Mouse (Mus musculus) heart, postnatal 0 days (tissue): ENCODE measurements around the gene Gstt4. TPM values are rescaled to one million over a fixed set of nuclear protein-coding genes. Genes with fewer than 3 reads are reported as not detected.

Experiments
- ATAC-seq: fragments of 200-750 bp; cut with Nextera tagmentation; 2 replicates; pipeline ENCODE4 v1.8.0; 2017; ENCODE audit warnings: low read depth, moderate number of reproducible peaks, moderate library complexity; ENCODE audit not compliant: insufficient read depth
- DNase-seq: peaks from one replicate; pipeline ENCODE4 v3.0.0-alpha.2; 2016; ENCODE audit warnings: low spot score
- H3K27ac ChIP-seq: fragments of 300-500 bp; sonication (generic); 2 replicates; pipeline ENCODE4 v1.5.1; 2014; ENCODE audit warnings: low read depth, mild to moderate bottlenecking
- H3K27me3 ChIP-seq: fragments of 300-500 bp; sonication (generic); 2 replicates; pipeline ENCODE4 v1.6.1; 2014; ENCODE audit warnings: low read length, mixed read lengths; ENCODE audit not compliant: control insufficient read depth, insufficient read depth
- H3K36me3 ChIP-seq: fragments of 300-500 bp; sonication (generic); replicated peaks from 2 replicates; pipeline ENCODE4 v1.6.1; 2014; ENCODE audit warnings: low read length, mixed read lengths; ENCODE audit not compliant: control insufficient read depth, insufficient read depth
- H3K4me1 ChIP-seq: fragments of 300-500 bp; sonication (generic); 2 replicates; pipeline ENCODE4 v1.6.1; 2014; ENCODE audit warnings: antibody characterized with exemption; ENCODE audit not compliant: control insufficient read depth, insufficient read depth
- H3K4me2 ChIP-seq: fragments of 300-500 bp; sonication (generic); 2 replicates; pipeline ENCODE4 v1.6.1; 2014; ENCODE audit warnings: low read depth, mild to moderate bottlenecking, low read length, moderate library complexity
- H3K4me3 ChIP-seq: fragments of 300-500 bp; sonication (generic); 2 replicates; pipeline ENCODE4 v1.5.1; 2014; ENCODE audit warnings: low read depth, low read length
- H3K9ac ChIP-seq: fragments of 300-500 bp; sonication (generic); replicated peaks from 2 replicates; pipeline ENCODE4 v1.6.1; 2014; ENCODE audit warnings: low read depth, low read length, mixed read lengths
- H3K9me3 ChIP-seq: fragments of 300-500 bp; sonication (generic); replicated peaks from 2 replicates; pipeline ENCODE4 v1.6.1; 2016; ENCODE audit warnings: low read length; ENCODE audit not compliant: control insufficient read depth
- CTCF ChIP-seq: IDR thresholded peaks from 2 replicates; pipeline ENCODE4 v1.5.1; 2016; ENCODE audit warnings: antibody characterized with exemption, control low read depth, low read depth
- EP300 ChIP-seq: IDR thresholded peaks from 2 replicates; pipeline ENCODE4 v1.6.1; 2016; ENCODE audit warnings: antibody characterized with exemption, low read depth
- WGBS: fragments of 180-500 bp; shearing (Covaris S2); extraction: QIAGEN DNeasy Blood & Tissue Kit; methylation state at CpG from one replicate; pipeline ENCODE4 v1.1.7; 2014; 5-methylcytosine and 5-hydroxymethylcytosine counted together
- polyA plus RNA-seq: library from polyadenylated mRNA; unstranded; fragments of >200 nt; fragmentation: Nextera tagmentation; extraction: Ambion mirVana; gene quantifications from 2 replicates; pipeline ENCODE4 v1.2.1, GENCODE M21; 2015
- total RNA-seq: library from RNA; depleted of rRNA; stranded (reverse); fragments of >200 nt; gene quantifications from 2 replicates; pipeline ENCODE4 v1.2.3, GENCODE M21; 2014; ENCODE audit warnings: low replicate concordance

Gene Gstt4
- total and polyA plus RNA-seq, 2 experiments from 2014 or later = not detected

GRCm38 (mm10) chr10:75832272-75832895 is 10.0 kb upstream of the Gstt4 start:
- Histone ChIP-seq H3K4me2 (no peak overlapping the region), H3K9ac (no peak overlapping the region), H3K27me3 (no peaks in the 10 kb centered on the region), H3K9me3 (no peaks in the 10 kb centered on the region), H3K4me1 (peaks cover 32% of the 10 kb centered on the region), H3K4me3 (no peak overlapping the region), H3K27ac (no peak overlapping the region), H3K36me3 (no peaks in the 10 kb centered on the region)
- WGBS = 51% methylated on average over 13 of the region's 13 CpGs
- DNase-seq (peak; percentile 85), ATAC-seq (no peak)
- no peak for TF ChIP-seq EP300
- TF ChIP-seq CTCF = peak; percentile 89

GRCm38 (mm10) chr10:75830275-75830670 is 7.9 kb upstream of the Gstt4 start:
- H3K4me2 ChIP-seq = no peak overlapping the region
- no peak for TF ChIP-seq CTCF
- TF ChIP-seq EP300 = no peak
- peaks cover 20% of the 10 kb centered on the region for H3K4me1 ChIP-seq
- no peaks in the 10 kb centered on the region for H3K36me3 ChIP-seq
- ATAC-seq (no peak), DNase-seq (no peak)
- 79% methylated on average over 2 of the region's 2 CpGs for WGBS
- no peak overlapping the region for H3K27ac ChIP-seq
- H3K4me3 ChIP-seq = no peak overlapping the region
- H3K9ac ChIP-seq = no peak overlapping the region
- no peaks in the 10 kb centered on the region for H3K27me3 ChIP-seq
- no peaks in the 10 kb centered on the region for H3K9me3 ChIP-seq

- no peak overlapping the region for H3K9ac ChIP-seq
- WGBS = 75% methylated on average over 2 of the region's 2 CpGs
- no peak overlapping the region for H3K4me2 ChIP-seq
- ATAC-seq = no peak
- TF ChIP-seq EP300 (no peak), CTCF (no peak)
- no peak overlapping the region for H3K27ac ChIP-seq
- DNase-seq = no peak
- H3K27me3 ChIP-seq = no peaks in the 10 kb centered on the region
- no peak overlapping the region for H3K4me3 ChIP-seq
- H3K36me3 ChIP-seq = no peaks in the 10 kb centered on the region
- peaks cover under 1% of the 10 kb centered on the region; the same call in 1 of the 2 replicates for H3K9me3 ChIP-seq
- peaks cover 16% of the 10 kb centered on the region for H3K4me1 ChIP-seq
These were observed 7.4 kb upstream of the Gstt4 start for GRCm38 (mm10) chr10:75829529-75830274.

GRCm38 (mm10) chr10:75828500-75828931 is 6.2 kb upstream of the Gstt4 start:
- H3K27ac ChIP-seq = no peak overlapping the region
- peaks cover 16% of the 10 kb centered on the region for H3K4me1 ChIP-seq
- H3K9ac ChIP-seq = no peak overlapping the region
- no peak overlapping the region for H3K4me3 ChIP-seq
- DNase-seq (no peak), ATAC-seq (no peak)
- H3K4me2 ChIP-seq = no peak overlapping the region
- no peaks in the 10 kb centered on the region for H3K36me3 ChIP-seq
- TF ChIP-seq CTCF = no peak
- no peak for TF ChIP-seq EP300
- H3K9me3 ChIP-seq = peaks cover 3% of the 10 kb centered on the region; the same call in 1 of the 2 replicates
- H3K27me3 ChIP-seq = no peaks in the 10 kb centered on the region

- peaks cover 3% of the 10 kb centered on the region; the same call in 1 of the 2 replicates for H3K9me3 ChIP-seq
- H3K4me1 ChIP-seq = peaks cover 16% of the 10 kb centered on the region
- no peaks in the 10 kb centered on the region for H3K27me3 ChIP-seq
- TF ChIP-seq CTCF (no peak), EP300 (no peak)
- DNase-seq (peak; percentile 65), ATAC-seq (0 out of 2 replicates have a peak, but pooled peaks have one; percentile 49)
- no peaks in the 10 kb centered on the region for H3K36me3 ChIP-seq
- WGBS = 65% methylated on average over 4 of the region's 4 CpGs
- H3K4me2 ChIP-seq = no peak overlapping the region
- H3K9ac ChIP-seq = no peak overlapping the region
- H3K4me3 ChIP-seq = no peak overlapping the region
- H3K27ac ChIP-seq = no peak overlapping the region
These were observed 5.5 kb upstream of the Gstt4 start for GRCm38 (mm10) chr10:75827668-75828360.
